Mouse (Mus musculus) T-helper 1 cell (primary cell): ENCODE data around the gene Nsmce4a.

Experiments
- in situ Hi-C: fragments of 300-600 bp; cut with MboI, MseI; formaldehyde crosslinking; loops from one replicate; pipeline ENCODE4 v1.15.1; 2025; ENCODE audit warnings: high pct_unique_total_duplicates

Nsmce4a gene

DNA sequence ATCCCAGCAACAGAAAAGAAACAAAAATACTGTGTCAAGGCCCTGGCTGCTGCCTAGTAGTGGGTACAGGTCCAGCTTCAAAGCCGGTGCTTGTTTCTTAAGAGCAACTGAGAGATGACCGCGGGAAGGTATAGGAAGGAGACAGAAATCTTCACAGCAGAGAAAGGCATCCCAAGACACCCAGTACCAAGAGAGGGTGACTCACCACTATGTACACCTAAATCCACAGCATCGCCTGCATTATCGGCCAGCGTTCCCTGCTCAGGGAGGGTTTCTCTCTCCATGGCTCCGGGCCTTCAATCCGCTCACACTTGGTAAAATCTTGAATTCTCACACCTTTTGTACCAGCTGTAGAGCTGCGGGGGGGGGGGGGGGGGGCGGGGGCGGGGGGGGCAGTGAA is at the start of gene Nsmce4a:
Gene Nsmce4a, minus strand, starts transcription at position 298 of the 400 bp plus-strand sequence.
- in situ Hi-C loops = no loop called here

DNA sequence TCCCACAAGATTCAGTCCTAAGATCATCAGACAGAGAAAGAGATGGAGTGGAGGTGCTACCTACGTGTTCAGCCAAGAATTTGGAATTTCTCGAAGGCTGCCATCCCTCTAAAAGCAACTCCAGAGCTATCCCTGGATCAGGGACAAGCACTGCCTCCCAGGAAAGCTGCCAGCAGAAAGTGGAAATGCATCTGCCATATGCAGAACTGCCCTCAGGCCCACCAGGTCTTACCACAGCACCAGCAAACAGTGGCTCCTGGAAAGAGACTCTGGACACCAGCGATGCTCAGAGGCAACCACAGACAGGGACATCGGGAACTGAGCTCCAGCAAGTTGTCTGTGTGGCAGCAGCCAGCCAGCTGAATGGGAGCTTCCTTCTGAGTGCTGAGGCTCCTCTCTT is 49.4 kb upstream of the Nsmce4a start:
- in situ Hi-C loops = no loop called here

DNA sequence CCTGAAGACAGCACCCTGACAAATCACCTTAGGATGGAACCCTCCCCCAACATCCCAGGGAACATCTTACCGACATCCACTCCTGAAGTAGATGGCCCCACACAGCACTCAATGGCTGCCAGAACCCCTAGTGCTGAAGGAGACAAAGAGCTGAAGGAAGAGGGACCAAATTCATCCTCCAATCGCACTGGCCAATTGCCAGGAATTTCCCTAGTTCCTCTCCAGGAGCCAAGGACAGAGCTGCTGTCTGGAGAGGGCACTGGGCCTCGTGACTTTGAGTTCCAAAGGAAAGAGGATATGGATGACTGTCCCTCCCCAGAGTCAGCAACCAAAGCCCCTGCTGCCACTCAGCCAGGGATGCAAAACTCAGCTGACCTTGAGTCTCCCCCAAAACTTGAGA is 49.0 kb upstream of the Nsmce4a start:
- in situ Hi-C loops = no loop called here

DNA sequence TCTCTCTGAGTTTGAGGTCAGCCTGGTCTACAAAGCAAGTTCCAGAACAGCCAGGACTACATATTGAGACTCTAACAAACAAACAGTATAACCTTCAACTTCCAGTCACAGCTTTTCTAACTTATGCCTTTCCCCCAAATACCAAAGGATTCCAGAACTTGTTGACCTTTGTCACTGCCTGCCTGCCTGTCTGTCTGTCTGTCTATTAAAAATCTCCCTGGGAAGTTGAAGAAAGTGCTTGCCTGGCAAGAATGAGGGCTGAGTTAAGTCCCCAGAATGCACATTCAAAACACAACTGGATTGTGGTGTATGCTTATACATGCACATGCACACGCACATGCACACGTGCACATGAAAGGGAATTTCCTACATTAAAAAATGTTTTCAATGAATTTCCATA is 48.1 kb upstream of the Nsmce4a start:
- in situ Hi-C loops = no loop called here

DNA sequence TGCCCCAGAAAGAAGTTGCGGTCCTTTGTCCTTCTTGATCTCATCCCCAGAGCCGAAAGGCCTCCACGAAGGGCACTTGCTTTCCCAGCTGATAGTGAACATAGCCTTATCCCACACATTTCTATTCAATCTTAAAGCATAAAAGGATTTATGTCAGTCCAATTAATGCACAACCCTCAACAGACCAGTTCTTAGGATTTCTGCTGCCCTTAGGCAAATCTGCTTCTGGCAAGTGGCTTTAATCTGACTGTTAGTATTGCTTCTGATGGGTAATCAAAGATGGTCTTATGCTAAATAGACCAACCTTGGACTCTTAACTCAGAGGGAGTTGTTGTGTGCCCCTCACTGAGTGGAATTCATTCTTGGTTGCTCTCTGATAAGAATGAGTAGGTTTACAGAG is 44.7 kb upstream of the Nsmce4a start:
- in situ Hi-C loops = loop anchor here (10.0 kb wide), 1 partner anchor 1483 kb away; no protein-coding TSS in a partner anchor

DNA sequence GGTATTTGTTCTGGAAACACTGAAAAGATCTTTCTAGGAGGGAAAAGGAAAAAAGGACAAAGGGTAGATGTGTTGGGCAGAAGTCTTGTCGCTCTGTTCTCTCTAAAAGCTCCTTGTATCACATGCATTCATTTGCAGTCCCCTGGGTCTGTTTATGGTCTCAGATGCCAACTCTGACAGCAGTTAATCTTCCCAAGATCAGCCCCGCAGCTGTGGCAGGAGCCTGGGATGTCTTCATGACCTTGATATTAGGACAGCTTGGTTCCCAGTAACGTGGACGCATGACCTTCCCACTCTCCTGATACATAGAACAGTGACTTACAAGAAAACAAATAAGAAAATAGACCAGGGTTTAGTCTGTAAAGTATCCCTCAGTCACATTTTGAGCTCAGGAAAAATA is 41.1 kb upstream of the Nsmce4a start:
- in situ Hi-C loops = loop anchor here (10.0 kb wide), 1 partner anchor 1479 kb away; no protein-coding TSS in a partner anchor

DNA sequence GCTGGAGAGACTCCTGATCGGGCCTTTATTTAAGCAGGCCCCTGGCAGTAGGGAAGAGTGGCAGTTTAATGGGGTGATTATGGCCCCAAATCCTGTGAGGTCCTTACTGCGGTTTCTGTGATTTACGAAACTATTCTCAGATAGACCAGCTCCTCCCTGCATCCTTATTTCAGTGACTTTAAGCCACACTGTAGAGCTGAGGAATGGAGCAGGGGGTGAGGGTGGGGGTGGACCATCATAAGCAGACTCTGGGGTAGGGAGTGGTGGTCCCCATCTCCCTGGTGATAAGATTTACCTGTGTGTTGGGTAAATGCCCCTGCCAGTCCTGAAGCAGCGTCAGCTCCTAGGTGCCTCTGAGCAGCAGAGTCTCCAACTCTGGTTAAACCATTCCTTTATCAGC is 34.0 kb upstream of the Nsmce4a start:
- in situ Hi-C loops = no loop called here

DNA sequence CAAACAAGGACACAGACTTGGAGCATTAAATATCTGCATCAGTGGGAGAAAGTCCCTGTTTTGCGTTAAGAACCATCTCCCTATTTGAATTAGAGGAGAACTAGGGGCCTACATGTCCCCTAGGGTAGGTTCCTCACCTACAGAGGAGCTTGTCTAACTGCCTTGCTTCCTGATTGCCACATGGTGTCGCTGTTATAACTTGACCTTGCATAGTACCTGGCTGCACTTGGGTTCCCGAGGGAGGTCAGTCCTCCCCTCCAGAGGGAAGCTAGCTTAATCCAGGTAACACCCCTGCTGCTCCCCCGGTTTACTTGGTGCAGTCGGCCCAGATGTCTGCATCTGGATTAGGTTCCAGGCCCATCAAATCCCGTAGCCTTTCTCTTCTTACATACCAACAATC is 32.2 kb upstream of the Nsmce4a start:
- in situ Hi-C loops = no loop called here

DNA sequence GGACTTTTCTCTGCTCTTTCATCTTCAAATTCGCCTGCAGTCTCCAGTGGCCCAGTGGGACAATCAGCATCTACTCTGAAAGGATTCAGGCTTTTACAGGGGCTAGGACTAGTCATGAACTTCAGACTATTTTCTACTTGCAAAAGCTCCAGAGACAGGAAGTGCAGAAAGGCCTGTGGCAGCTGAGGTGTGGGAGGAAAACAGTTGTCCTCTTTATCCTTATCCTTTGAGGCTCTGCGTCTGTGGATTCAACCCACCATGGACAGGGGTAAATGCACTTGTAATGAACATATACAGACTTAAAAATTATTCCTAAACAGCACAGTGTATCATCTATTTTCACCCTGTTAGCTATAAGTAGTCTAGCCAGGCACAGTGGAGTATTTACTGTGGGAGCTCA is 31.5 kb upstream of the Nsmce4a start:
- in situ Hi-C loops = no loop called here

DNA sequence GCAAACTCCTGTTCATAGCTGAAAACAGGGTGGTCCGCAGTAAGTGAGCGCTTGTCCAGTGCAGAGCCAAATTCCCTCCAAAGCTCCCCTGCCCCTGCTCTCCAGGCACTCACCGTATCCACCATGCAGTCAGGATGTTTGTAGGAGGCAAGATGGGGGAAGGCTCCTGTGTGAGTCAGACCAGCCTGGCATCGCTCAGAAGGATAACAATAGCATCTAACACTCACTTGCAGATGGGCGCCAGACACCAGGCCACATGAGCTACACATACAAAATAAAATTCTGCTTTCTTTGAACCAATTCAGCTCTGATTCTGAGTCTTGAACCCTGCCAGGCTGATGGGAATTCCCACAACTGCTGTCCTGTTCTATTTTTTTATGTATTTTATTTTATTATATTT is 30.6 kb upstream of the Nsmce4a start:
- in situ Hi-C loops = no loop called here

DNA sequence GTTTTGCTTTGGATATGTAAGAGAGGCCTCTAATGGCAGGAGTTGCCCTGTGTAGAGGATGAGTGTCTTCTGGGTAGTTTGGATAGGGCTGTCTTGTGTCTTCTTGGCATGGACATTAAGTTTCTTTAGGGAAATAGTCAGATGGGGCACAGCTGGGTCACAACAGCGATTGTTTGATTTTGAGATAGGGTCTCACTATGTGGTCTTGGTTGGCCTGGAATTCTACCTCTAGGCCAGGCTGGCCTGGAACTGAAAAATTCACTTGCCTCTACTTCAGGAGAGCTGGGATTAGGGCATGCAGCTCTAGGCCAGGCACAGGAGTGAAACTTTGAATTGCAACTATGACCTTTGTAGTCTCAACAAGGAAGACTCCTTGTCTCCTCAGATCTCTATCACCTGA is 29.9 kb upstream of the Nsmce4a start:
- in situ Hi-C loops = no loop called here

DNA sequence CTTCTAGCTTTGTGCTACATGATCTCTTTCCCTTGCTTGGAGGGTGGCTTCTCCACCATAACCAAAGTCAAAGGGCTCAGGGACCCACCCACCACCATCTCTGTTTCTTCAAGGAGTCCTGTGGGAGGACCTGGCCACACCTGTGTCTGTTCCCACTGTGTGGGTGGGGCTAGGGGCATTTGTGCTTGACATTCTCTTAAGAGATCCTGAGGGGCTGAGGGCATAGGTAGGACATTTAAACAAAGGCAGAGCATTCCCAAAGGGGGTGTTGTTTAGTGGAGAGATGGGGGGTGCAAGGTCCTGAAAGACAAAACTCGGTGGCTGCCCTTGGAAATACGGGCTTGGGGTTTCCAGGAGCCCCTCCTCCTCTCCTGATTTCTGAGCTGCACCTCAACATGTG is 27.6 kb upstream of the Nsmce4a start:
- in situ Hi-C loops = no loop called here

DNA sequence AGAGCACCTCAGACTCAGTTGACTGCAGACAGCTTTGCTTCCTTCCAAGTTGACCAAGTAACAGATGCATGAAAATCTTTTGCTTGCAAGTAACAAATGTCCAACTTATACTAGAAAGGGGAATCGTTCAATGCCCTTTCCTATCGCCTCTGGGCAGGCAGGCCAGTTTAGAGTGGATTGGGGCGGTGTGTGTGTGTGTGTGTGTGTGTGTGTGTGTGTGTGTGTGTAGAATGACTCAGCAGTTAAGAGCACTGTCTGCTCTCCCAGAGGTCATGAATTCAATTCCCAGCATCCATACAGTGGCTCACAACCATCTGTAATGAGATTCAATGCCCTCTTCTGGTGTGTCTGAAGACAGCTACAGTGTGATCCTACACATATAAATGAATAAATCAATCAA is 27.2 kb upstream of the Nsmce4a start:
- in situ Hi-C loops = no loop called here

DNA sequence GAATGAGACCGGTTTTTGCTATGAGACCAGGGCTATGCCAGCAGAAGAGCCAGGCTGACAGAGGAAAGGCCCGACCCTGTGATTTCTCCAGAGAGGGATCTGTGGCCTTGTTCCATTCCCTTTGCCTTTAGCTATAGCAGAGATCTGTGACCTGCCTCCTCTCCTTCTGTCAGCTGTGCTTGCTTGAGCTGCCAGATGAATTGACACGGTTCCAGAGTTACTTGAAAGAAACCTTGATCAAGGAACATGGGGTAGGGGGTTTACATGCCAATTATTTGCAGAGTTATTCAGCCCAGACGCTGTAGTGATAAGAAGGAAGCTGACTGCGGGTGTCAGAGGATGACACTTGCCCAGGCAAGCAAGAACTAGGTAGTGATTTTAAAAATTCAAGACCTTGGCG is 24.6 kb upstream of the Nsmce4a start:
- in situ Hi-C loops = loop anchor here (10.0 kb wide), 1 partner anchor 157 kb away; no protein-coding TSS in a partner anchor

DNA sequence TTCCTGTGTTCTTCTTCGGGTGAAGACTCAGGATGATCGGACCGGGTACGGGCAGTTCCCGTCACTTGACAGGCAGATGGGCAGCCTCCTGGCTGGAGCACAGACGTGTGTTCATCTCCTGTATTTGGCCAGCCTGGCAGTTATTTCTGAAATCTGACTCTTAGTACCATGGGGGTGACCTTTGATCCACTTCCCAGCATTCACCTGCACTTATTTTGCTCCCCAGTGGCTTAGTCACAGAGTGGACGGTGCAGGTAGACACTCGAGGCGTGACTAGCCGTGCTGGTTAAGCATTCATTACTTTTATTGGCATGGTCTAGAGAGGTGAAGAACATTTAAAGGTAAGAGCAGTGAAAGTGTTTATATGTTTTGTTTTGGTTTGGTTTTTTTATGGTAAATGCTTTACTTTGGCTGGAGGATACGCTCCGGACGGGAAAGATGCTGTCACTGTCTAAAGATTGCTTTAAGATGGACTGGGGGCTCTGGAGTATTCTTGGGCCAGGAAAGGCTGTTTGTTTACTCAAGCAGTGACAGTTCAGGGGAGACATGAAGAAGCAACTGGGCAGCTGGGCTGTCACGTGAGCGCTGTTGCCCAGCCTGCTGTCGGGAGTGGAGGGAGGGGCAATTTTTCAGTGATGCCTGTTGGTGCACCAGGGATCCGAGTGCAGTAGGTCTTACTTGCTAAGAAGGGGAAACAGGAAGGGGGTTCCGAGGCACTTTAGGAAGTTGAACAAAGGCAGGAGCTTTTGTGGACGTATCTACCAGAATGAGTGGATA is 23.3 kb upstream of the Nsmce4a start:
- in situ Hi-C loops = loop anchor here (10.0 kb wide), 1 partner anchor 159 kb away; no protein-coding TSS in a partner anchor

DNA sequence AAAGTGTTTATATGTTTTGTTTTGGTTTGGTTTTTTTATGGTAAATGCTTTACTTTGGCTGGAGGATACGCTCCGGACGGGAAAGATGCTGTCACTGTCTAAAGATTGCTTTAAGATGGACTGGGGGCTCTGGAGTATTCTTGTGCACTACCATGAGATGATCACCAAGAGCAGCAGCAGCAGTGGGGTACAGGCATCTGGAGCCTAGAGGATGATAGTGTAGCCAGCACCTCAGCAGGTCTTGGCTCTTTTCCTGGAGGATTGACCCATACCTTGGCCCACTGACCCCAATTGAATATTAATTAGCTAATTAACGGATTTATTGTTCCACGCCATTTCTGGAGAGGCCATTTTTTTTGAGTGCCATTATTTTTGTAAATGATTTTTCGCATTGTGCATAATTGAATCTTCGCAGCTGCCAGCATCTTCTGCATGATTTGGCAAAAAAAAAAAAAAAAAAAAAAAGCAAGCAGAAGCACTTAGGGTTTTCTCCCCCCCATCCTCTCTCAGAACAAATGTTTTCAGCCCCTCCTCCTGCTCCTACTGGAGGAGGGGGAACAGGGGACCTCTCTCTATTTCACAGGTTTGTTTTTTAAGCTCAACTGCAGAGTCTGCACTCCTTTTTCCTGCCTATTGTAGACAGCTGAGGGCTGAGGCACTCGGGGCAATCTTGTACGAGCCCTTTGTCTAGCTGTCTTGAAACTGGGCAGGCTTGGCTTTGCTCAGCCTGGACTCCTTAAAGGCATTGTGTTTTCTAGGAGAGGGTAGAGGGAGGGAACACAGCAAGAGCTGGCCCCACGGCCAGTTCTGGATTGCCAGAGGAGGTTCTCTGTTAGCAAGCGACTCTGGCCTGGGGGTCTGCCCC is 20.7 kb upstream of the Nsmce4a start:
- in situ Hi-C loops = loop anchor here (10.0 kb wide), 1 partner anchor 161 kb away; no protein-coding TSS in a partner anchor

DNA sequence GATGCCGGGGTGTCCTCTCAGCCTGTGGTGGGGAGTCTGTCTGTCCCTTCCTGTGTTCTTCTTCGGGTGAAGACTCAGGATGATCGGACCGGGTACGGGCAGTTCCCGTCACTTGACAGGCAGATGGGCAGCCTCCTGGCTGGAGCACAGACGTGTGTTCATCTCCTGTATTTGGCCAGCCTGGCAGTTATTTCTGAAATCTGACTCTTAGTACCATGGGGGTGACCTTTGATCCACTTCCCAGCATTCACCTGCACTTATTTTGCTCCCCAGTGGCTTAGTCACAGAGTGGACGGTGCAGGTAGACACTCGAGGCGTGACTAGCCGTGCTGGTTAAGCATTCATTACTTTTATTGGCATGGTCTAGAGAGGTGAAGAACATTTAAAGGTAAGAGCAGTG is 20.1 kb upstream of the Nsmce4a start:
- in situ Hi-C loops = loop anchor here (10.0 kb wide), 1 partner anchor 162 kb away; no protein-coding TSS in a partner anchor

DNA sequence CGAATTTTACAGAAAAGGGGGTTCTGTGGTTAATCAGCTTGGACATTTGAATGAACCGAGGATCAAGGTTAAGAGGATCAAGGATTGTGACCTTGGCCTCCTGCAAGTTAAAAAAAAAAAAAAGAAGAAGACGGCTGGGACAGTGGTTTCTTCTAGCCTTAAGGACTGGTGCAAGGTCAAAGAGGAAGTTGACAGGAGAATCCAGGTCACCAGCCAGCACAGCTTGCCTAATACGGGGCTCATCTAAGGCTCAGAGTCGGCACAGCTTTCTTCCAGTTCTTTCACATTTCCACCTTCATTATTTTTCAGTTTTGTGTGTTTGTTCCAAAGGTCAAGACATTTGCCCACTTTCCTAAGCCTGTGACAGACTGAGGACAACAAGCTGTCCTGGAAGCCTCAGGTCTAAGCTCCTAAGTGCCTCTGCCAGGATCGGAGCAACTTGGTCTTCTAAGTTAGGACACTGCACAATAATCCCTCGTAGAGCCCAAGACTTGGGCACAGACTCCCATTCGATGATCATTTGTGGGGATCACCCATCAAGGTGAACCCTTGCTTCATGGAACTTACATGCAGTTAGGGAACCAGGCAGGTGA is 18.0 kb upstream of the Nsmce4a start:
- in situ Hi-C loops = loop anchor here (10.0 kb wide), 1 partner anchor 164 kb away; no protein-coding TSS in a partner anchor

DNA sequence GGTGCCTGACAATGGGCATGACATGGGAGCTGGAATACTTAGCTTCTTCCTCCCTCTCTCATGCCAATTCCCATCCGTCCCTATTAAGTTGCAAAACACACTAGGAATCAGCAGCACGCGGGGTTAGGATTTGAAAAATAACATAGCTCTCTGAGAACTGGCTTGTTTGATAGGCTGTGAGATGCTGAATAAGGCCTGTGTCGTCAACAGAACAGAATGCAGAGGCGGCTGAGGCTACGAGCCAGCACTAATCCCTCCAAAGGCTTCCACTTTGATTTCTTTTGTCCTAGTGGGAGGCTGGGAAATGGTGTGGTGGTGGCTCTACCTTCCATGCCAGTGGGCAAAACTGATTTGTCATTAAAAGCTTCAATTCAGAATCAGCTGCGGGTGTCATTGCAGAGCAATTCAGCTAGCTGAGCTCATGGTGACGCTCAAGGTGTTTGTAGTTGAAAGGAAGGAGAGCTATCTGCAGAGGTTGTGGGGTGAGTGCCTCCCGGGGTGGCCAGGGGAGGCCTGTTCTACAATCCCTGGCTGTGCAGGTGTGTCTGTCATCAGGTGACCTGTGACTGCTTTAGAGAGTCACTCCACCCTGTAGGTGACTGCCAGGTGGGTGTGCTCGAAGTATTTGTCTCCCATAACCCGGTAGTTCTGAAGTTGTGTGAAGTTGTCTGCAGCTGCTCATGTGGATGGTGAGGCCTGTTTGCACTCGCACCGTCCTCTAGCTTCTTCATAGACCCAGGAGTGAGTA is 17.3 kb upstream of the Nsmce4a start:
- in situ Hi-C loops = loop anchor here (10.0 kb wide), 1 partner anchor 165 kb away; no protein-coding TSS in a partner anchor

DNA sequence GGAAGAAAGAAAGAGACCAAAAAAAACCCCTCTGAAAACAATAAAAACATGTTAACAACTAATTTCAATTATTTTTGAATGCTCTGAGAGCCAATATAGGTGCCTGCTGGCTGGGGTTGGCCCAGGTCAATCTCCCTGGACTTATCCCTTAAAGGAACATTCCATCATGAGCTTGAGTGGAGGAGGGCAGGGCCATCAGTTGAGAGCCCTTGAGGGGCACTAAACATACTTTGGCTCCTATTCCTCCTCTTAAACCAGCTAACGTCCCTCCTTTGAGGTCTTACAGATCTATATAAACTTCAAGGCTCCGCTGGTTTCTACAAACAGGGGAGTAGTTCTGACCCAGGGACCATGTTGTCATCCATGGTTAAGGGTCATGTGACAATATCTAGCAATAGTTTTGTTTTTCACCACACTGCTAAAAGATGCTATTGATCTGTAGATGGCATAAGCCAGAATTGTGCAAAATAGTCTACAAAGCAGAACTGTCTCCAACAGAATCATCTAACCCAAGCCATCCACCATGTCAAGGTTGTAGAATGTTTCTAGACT is 13.7 kb upstream of the Nsmce4a start:
- in situ Hi-C loops = no loop called here

DNA sequence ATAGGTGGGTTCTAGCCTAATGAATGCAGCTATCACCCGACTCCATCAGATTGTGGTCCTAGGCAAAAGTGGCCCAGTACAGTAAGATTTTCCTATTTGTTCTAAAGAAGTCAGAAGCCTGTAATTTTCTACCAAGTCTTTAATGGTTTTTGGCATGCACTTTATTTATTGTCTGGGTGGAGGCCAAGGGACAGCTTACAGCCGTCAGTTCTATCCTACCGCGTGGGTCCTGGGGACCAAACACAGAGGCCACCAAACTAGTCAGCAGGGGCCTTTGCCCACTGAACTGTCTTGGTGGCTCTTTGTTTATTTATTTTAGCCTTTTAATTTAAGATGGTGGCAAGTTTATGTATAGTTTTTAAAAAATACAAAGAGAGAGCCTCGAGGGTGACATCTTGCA is 5.7 kb upstream of the Nsmce4a start:
- in situ Hi-C loops = no loop called here
